Mouse (Mus musculus) spleen, postnatal 10 days (tissue): ENCODE measurements around the gene Vmn1r37.
"Not testable (repeated sequence)": the region's sequence is repeated elsewhere in the genome, so short reads cannot be mapped to it uniquely, and the experiment has no call there.

Source experiments
- DNase-seq, 2 experiments: peaks; one replicate each; pipeline ENCODE4 v3.0.0; 2021 to 2022; ENCODE audit warnings: low spot score in 2 of 2

Gene Vmn1r37

GRCm38 (mm10) chr6:66729082-66729481 lies at the start of gene Vmn1r37:
Vmn1r37 (plus strand) TSS chr6:66729382.
- not testable (repeated sequence) for DNase-seq

GRCm38 (mm10) chr6:66685806-66686205 lies 43.4 kb upstream of the Vmn1r37 start, which contains the start of gene Vmn1r35:
Vmn1r35 (minus strand) TSS chr6:66685906.
- no peak for DNase-seq

GRCm38 (mm10) chr6:66708901-66709300 lies 20.3 kb upstream of the Vmn1r37 start:
- no peak for DNase-seq

DNA sequence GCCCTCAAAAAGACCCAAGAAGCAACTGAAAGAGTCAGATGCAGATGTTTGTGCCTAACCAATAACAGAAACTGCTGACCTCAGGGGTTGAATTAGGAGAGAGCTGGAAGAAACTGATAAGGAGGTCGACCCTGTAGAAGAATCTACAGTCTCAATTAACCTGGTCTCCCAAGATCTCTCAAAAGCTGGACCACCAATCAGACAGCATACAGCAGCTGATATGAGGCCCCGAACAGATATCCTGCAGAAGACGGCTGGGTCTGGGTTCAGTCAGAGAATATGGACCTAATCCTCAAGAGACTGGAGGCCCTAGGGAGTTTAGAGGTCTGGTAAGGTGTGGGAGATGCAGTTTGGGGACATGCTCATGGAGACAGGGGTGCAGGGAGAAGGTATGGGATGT lies 15.3 kb upstream of the Vmn1r37 start:
- DNase-seq, result no peak

GRCm38 (mm10) chr6:66719068-66719467 lies 10.1 kb upstream of the Vmn1r37 start, which contains the start of gene Vmn1r36:
Vmn1r36 (minus strand) TSS chr6:66719168.
- not testable (repeated sequence) for DNase-seq

DNA sequence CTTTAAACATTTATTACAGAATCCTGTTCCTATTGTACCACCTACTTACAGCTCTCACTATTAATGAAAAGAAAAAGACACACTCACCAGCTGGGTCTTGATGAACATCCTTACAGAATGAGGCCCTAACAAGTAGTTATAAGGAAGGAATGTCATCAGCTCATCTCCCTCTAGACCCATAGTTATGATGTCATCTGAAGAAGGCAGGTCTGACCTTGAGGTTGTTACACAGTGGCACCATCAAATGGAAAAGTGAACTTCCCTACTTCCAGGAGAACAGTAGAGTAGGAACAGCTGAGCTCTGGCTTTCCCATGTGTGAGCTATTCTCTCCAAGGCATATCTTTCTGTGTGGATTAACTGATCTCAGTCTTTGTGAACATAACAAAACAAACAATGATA lies 53.3 kb downstream of the Vmn1r37 start, which contains the start of gene Vmn1r38:
Gene Vmn1r38, minus strand, starts transcription at position 101 of the 400 bp plus-strand sequence.
- not testable (repeated sequence) for DNase-seq
